ENCODE assay signal across 9 mouse cellular contexts in the genomic region with DNA sequence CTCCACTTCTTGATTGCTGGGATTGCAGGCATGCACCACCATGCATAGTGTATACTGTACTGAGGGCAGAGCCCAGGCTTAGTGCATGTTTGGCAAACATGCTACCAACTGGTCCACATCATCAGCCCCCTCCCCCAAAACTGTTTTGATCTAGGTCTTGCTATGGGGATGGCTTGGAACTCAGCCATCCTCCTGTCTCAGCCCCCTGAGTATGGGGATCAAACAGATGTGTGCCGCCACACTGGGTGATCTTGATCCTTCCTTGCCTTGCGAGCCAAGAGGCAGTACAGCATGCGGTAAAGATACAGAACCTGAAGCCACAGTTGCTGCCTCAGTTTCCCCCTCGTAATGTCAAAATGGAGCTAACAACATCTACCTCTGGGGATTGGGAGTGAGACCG. TPM values are rescaled to one million over a fixed set of nuclear protein-coding genes. Genes with fewer than 3 reads are reported as not detected.
DNase-seq lines count a peak whose midpoint lies in the region; ATAC-seq and TF ChIP-seq lines count a peak whose summit lies in the region.
"Had no signal": no experiment of that assay in that cellular context is flagged by ENCODE, and none has a peak within 500 bp of the region (broad histone marks: within the 10 kb centered on the region; RNA-seq: fewer than 3 reads in every experiment).

No protein-coding gene starts in this region.

- H3K4me3 ChIP-seq in gastrocnemius, adult 2 months: peak overlapping the region; percentile 75
- no peak overlapping the region for H3K4me3 ChIP-seq in lung, embryonic 15.5 days
- H3K4me3 ChIP-seq in intestine, embryonic 14.5 days (ENCODE audit: low read depth, low read length): peak overlapping the region; percentile 52; the same call in 1 of the 2 replicates
- no peak overlapping the region for H3K4me3 ChIP-seq in stomach, embryonic 15.5 days (replicated peaks)

- H3K4me1 ChIP-seq in lung, embryonic 15.5 days: peaks cover 33% of the 10 kb centered on the region
- peaks cover 28% of the 10 kb centered on the region for H3K4me1 ChIP-seq in intestine, embryonic 14.5 days (replicated peaks; ENCODE audit: control insufficient read depth, insufficient read depth, low read length)
- H3K4me1 ChIP-seq in stomach, embryonic 15.5 days: peaks cover 24% of the 10 kb centered on the region; the same call in 1 of the 2 replicates

- peaks cover 6% of the 10 kb centered on the region; the same call in 1 of the 2 replicates for H3K27me3 ChIP-seq in lung, embryonic 15.5 days
- no peaks in the 10 kb centered on the region for H3K27me3 ChIP-seq in intestine, embryonic 14.5 days (replicated peaks; ENCODE audit: control insufficient read depth, insufficient read depth, low read length)
- H3K27me3 ChIP-seq in stomach, embryonic 15.5 days (replicated peaks): no peaks in the 10 kb centered on the region

- H3K4me2 ChIP-seq in lung, embryonic 15.5 days: peak overlapping the region; percentile 80
- H3K4me2 ChIP-seq in intestine, embryonic 14.5 days (ENCODE audit: low read length): no peak overlapping the region; the same call in 1 of the 2 replicates
- H3K4me2 ChIP-seq in stomach, embryonic 15.5 days: peak overlapping the region; percentile 69; the same call in 1 of the 2 replicates

- intact Hi-C loops in gastrocnemius, adult 2 months (cut with DNase I): loop anchor here (2.0 kb wide), 1 partner anchor 26 kb away; no protein-coding TSS in a partner anchor
- intact Hi-C loops in gastrocnemius, postnatal 36 days (cut with DNase I): no loop called here

- H3K9me3 ChIP-seq in lung, embryonic 15.5 days: no peaks in the 10 kb centered on the region
- H3K9me3 ChIP-seq in intestine, embryonic 14.5 days (ENCODE audit: control insufficient read depth, low read length): no peaks in the 10 kb centered on the region
- H3K9me3 ChIP-seq in stomach, embryonic 15.5 days: no peaks in the 10 kb centered on the region

- H3K36me3 ChIP-seq in lung, embryonic 15.5 days: no peaks in the 10 kb centered on the region
- peaks cover 20% of the 10 kb centered on the region; the same call in 1 of the 2 replicates for H3K36me3 ChIP-seq in intestine, embryonic 14.5 days (ENCODE audit: control insufficient read depth, insufficient read depth, low read length)
- H3K36me3 ChIP-seq in stomach, embryonic 15.5 days: no peaks in the 10 kb centered on the region

- H3K9ac ChIP-seq in lung, embryonic 15.5 days: no peak overlapping the region
- H3K9ac ChIP-seq in intestine, embryonic 14.5 days (ENCODE audit: low read length): no peak overlapping the region
- H3K9ac ChIP-seq in stomach, embryonic 15.5 days: no peak overlapping the region
- H3K9ac ChIP-seq: liver, embryonic 14.5 days had no signal

- TF ChIP-seq CTCF in gastrocnemius, adult 2 months (IDR thresholded peaks at IDR 0.05): no peak

- peak overlapping the region; percentile 84 for H3K27ac ChIP-seq in gastrocnemius, adult 2 months
- H3K27ac ChIP-seq in lung, embryonic 15.5 days: no peak overlapping the region
- 0 out of 2 replicates have a peak overlapping the region, but pooled peaks have one; percentile 77 for H3K27ac ChIP-seq in intestine, embryonic 14.5 days (ENCODE audit: low read depth)
- no peak overlapping the region for H3K27ac ChIP-seq in stomach, embryonic 15.5 days
- H3K27ac ChIP-seq: liver, embryonic 14.5 days had no signal

- no peak for DNase-seq in gastrocnemius, adult 2 months
- no peak for DNase-seq in gastrocnemius, postnatal 36 days
- DNase-seq in lung, postnatal 10 days: no peak
- no peak for DNase-seq in intestine, embryonic 14.5 days (ENCODE audit: low spot score)
- no peak for DNase-seq in right cerebral cortex, postnatal 4 days
- DNase-seq in embryo, embryonic 11 days: no peak

- 63% methylated on average over 5 of the region's 5 CpGs for WGBS in lung, embryonic 15.5 days
- WGBS in intestine, embryonic 14.5 days: 58% methylated on average over 5 of the region's 5 CpGs
- WGBS in stomach, embryonic 15.5 days: 62% methylated on average over 5 of the region's 5 CpGs

- ATAC-seq in lung, embryonic 15.5 days (ENCODE audit: borderline replicate concordance, extremely low read depth, low FRiP score, low TSS enrichment): no peak
- ATAC-seq in intestine, embryonic 14.5 days (replicated peaks; ENCODE audit: low FRiP score, low TSS enrichment, low read depth): no peak
- ATAC-seq in stomach, embryonic 15.5 days (ENCODE audit: insufficient read depth, low FRiP score, low read depth): no peak

RNA-seq across cellular contexts. Expression of a gene that starts 0.7 kb away (rescaled TPM):
- under 1 TPM; 0.08 to 0.28 TPM for total RNA-seq in gastrocnemius, adult 2 months (2021)
- total RNA-seq in gastrocnemius, postnatal 36 days (2021): under 1 TPM; 0.12 to 0.13 TPM
- 0.10 and 0.12 TPM in 2 replicates for polyA plus RNA-seq in lung, embryonic 15.5 days (2015; fragmentation: Nextera tagmentation; extraction: Ambion mirVana)
- 0.23 and 0.38 TPM in 2 replicates for polyA plus RNA-seq in intestine, embryonic 14.5 days (2014; fragmentation: Nextera tagmentation; extraction: Ambion mirVana)
- 0.30 and 0.35 TPM in 2 replicates for polyA plus RNA-seq in stomach, embryonic 15.5 days (2015; fragmentation: Nextera tagmentation; extraction: Ambion mirVana)

RNA-seq across cellular contexts. Expression of a gene that starts 9.2 kb away (rescaled TPM):
- total RNA-seq in gastrocnemius, adult 2 months (2021): 10 to 100 TPM; 10.3 to 16.0 TPM
- 10 to 100 TPM; 10.8 to 11.3 TPM for total RNA-seq in gastrocnemius, postnatal 36 days (2021)
- 28.5 and 31.7 TPM in 2 replicates for polyA plus RNA-seq in lung, embryonic 15.5 days (2015; fragmentation: Nextera tagmentation; extraction: Ambion mirVana)
- 28.1 and 32.7 TPM in 2 replicates for polyA plus RNA-seq in intestine, embryonic 14.5 days (2014; fragmentation: Nextera tagmentation; extraction: Ambion mirVana)
- 29.5 and 29.9 TPM in 2 replicates for polyA plus RNA-seq in stomach, embryonic 15.5 days (2015; fragmentation: Nextera tagmentation; extraction: Ambion mirVana)

RNA-seq across cellular contexts. Expression of a gene that starts 30.6 kb away (rescaled TPM):
- total RNA-seq in gastrocnemius, adult 2 months (2021): 100 to 1,000 TPM in 1 of 2 experiments, 10 to 100 TPM in 1; 99.2 to 113 TPM
- 100 to 1,000 TPM in 1 of 2 experiments, 10 to 100 TPM in 1; 92.4 to 109 TPM for total RNA-seq in gastrocnemius, postnatal 36 days (2021)
- polyA plus RNA-seq in lung, embryonic 15.5 days (2015; fragmentation: Nextera tagmentation; extraction: Ambion mirVana): 168 and 178 TPM in 2 replicates
- 206 and 208 TPM in 2 replicates for polyA plus RNA-seq in intestine, embryonic 14.5 days (2014; fragmentation: Nextera tagmentation; extraction: Ambion mirVana)
- polyA plus RNA-seq in stomach, embryonic 15.5 days (2015; fragmentation: Nextera tagmentation; extraction: Ambion mirVana): 175 and 176 TPM in 2 replicates

RNA-seq across cellular contexts. Expression of a gene that starts 46.0 kb away (rescaled TPM):
- 1 to 10 TPM; 1.5 to 2.0 TPM for total RNA-seq in gastrocnemius, adult 2 months (2021)
- total RNA-seq in gastrocnemius, postnatal 36 days (2021): 1 to 10 TPM; 1.5 to 2.1 TPM
- 20.2 and 20.6 TPM in 2 replicates for polyA plus RNA-seq in lung, embryonic 15.5 days (2015; fragmentation: Nextera tagmentation; extraction: Ambion mirVana)
- polyA plus RNA-seq in intestine, embryonic 14.5 days (2014; fragmentation: Nextera tagmentation; extraction: Ambion mirVana): 47.0 and 48.6 TPM in 2 replicates
- polyA plus RNA-seq in stomach, embryonic 15.5 days (2015; fragmentation: Nextera tagmentation; extraction: Ambion mirVana): 28.2 and 28.8 TPM in 2 replicates

Comparison
In these comparisons a context has a peak if more than half of its experiments do, and no peak if none do; other contexts are left out.
1. H3K27ac ChIP-seq: peak in gastrocnemius, adult 2 months (single experiment) and intestine, embryonic 14.5 days (single experiment); none in lung, embryonic 15.5 days (single experiment) and stomach, embryonic 15.5 days (single experiment).
2. H3K4me3 ChIP-seq: peak in gastrocnemius, adult 2 months (single experiment) and intestine, embryonic 14.5 days (single experiment); none in lung, embryonic 15.5 days (single experiment) and stomach, embryonic 15.5 days (single experiment).